Mouse (Mus musculus): ENCODE measurements around the gene Cd70. TPM values are rescaled to one million over a fixed set of nuclear protein-coding genes. Genes with fewer than 3 reads are reported as not detected.
"Not testable (repeated sequence)": the region's sequence is repeated elsewhere in the genome, so short reads cannot be mapped to it uniquely, and the experiment has no call there.

Cd70 gene
- polyA plus RNA-seq, 1 experiment from 2014 or later: not detected

GRCm38 (mm10) chr17:57139708-57140107 lies 9.9 kb downstream of the Cd70 start:
- H3K27me3 ChIP-seq (replicated peaks; ENCODE audit: control insufficient read depth, insufficient read depth, low read length): no peaks in the 10 kb centered on the region
- H3K27ac ChIP-seq (ENCODE audit: low read depth, low read length): no peak overlapping the region
- no peak for TF ChIP-seq CTCF (IDR thresholded peaks at IDR 0.05; ENCODE audit: low read depth)
- no peaks in the 10 kb centered on the region for H3K9me3 ChIP-seq (ENCODE audit: control insufficient read depth)
- WGBS: 74% methylated on average over 3 of the region's 3 CpGs
- no peak overlapping the region for H3K4me3 ChIP-seq (ENCODE audit: low read depth, low read length)
- no peak for ATAC-seq
- no peaks in the 10 kb centered on the region for H3K4me1 ChIP-seq (replicated peaks; ENCODE audit: control insufficient read depth, insufficient read depth, low read length)
- no peak overlapping the region for H3K4me2 ChIP-seq (replicated peaks; ENCODE audit: low read depth)
- no peak overlapping the region for H3K9ac ChIP-seq (ENCODE audit: low read depth, low read length)
- no peaks in the 10 kb centered on the region for H3K36me3 ChIP-seq (ENCODE audit: control insufficient read depth, insufficient read depth)

GRCm38 (mm10) chr17:57138676-57139075 lies 10.9 kb downstream of the Cd70 start:
- ATAC-seq: no peak
- no peak for TF ChIP-seq CTCF (IDR thresholded peaks at IDR 0.05; ENCODE audit: low read depth)
- no peaks in the 10 kb centered on the region for H3K36me3 ChIP-seq (ENCODE audit: control insufficient read depth, insufficient read depth)
- no peaks in the 10 kb centered on the region for H3K4me1 ChIP-seq (replicated peaks; ENCODE audit: control insufficient read depth, insufficient read depth, low read length)
- H3K27ac ChIP-seq (ENCODE audit: low read depth, low read length): no peak overlapping the region
- no peaks in the 10 kb centered on the region for H3K9me3 ChIP-seq (ENCODE audit: control insufficient read depth)
- no peak overlapping the region for H3K9ac ChIP-seq (ENCODE audit: low read depth, low read length)
- H3K27me3 ChIP-seq (replicated peaks; ENCODE audit: control insufficient read depth, insufficient read depth, low read length): no peaks in the 10 kb centered on the region
- 86% methylated on average over 4 of the region's 4 CpGs for WGBS
- H3K4me3 ChIP-seq (ENCODE audit: low read depth, low read length): no peak overlapping the region
- no peak overlapping the region for H3K4me2 ChIP-seq (replicated peaks; ENCODE audit: low read depth)

- H3K4me1 ChIP-seq (replicated peaks; ENCODE audit: control insufficient read depth, insufficient read depth, low read length): no peaks in the 10 kb centered on the region
- TF ChIP-seq CTCF (IDR thresholded peaks at IDR 0.05; ENCODE audit: low read depth): no peak
- H3K4me3 ChIP-seq (ENCODE audit: low read depth, low read length): no peak overlapping the region
- H3K27ac ChIP-seq (ENCODE audit: low read depth, low read length): no peak overlapping the region
- H3K9me3 ChIP-seq (ENCODE audit: control insufficient read depth): no peaks in the 10 kb centered on the region
- no peak for ATAC-seq
- H3K9ac ChIP-seq (ENCODE audit: low read depth, low read length): no peak overlapping the region
- no peaks in the 10 kb centered on the region for H3K27me3 ChIP-seq (replicated peaks; ENCODE audit: control insufficient read depth, insufficient read depth, low read length)
- H3K4me2 ChIP-seq (replicated peaks; ENCODE audit: low read depth): no peak overlapping the region
- 88% methylated on average over 3 of the region's 3 CpGs for WGBS
- no peaks in the 10 kb centered on the region for H3K36me3 ChIP-seq (ENCODE audit: control insufficient read depth, insufficient read depth)
Measured at GRCm38 (mm10) chr17:57135635-57136034, 13.9 kb downstream of the Cd70 start.

GRCm38 (mm10) chr17:57134693-57135092 lies 14.9 kb downstream of the Cd70 start:
- no peak for TF ChIP-seq CTCF (IDR thresholded peaks at IDR 0.05; ENCODE audit: low read depth)
- H3K36me3 ChIP-seq (ENCODE audit: control insufficient read depth, insufficient read depth): no peaks in the 10 kb centered on the region
- ATAC-seq: no peak
- H3K9me3 ChIP-seq (ENCODE audit: control insufficient read depth): no peaks in the 10 kb centered on the region
- H3K4me2 ChIP-seq (replicated peaks; ENCODE audit: low read depth): no peak overlapping the region
- WGBS: 76% methylated on average over 2 of the region's 2 CpGs
- no peak overlapping the region for H3K27ac ChIP-seq (ENCODE audit: low read depth, low read length)
- no peaks in the 10 kb centered on the region for H3K27me3 ChIP-seq (replicated peaks; ENCODE audit: control insufficient read depth, insufficient read depth, low read length)
- no peak overlapping the region for H3K4me3 ChIP-seq (ENCODE audit: low read depth, low read length)
- H3K4me1 ChIP-seq (replicated peaks; ENCODE audit: control insufficient read depth, insufficient read depth, low read length): no peaks in the 10 kb centered on the region
- no peak overlapping the region for H3K9ac ChIP-seq (ENCODE audit: low read depth, low read length)

- H3K4me1 ChIP-seq (replicated peaks; ENCODE audit: control insufficient read depth, insufficient read depth, low read length); H3K4me3 ChIP-seq (ENCODE audit: low read depth, low read length); H3K4me2 ChIP-seq (replicated peaks; ENCODE audit: low read depth); ATAC-seq; H3K36me3 ChIP-seq (ENCODE audit: control insufficient read depth, insufficient read depth); H3K9me3 ChIP-seq (ENCODE audit: control insufficient read depth); H3K27me3 ChIP-seq (replicated peaks; ENCODE audit: control insufficient read depth, insufficient read depth, low read length); H3K9ac ChIP-seq (ENCODE audit: low read depth, low read length); H3K27ac ChIP-seq (ENCODE audit: low read depth, low read length): not testable (repeated sequence)
- WGBS: 9% methylated on average over 3 of the region's 3 CpGs
Measured at GRCm38 (mm10) chr17:57134021-57134420, 15.6 kb downstream of the Cd70 start.

GRCm38 (mm10) chr17:57131793-57132192 lies 17.8 kb downstream of the Cd70 start:
- no peak overlapping the region for H3K4me2 ChIP-seq (replicated peaks; ENCODE audit: low read depth)
- no peak for ATAC-seq
- no peak overlapping the region for H3K9ac ChIP-seq (ENCODE audit: low read depth, low read length)
- no peaks in the 10 kb centered on the region for H3K9me3 ChIP-seq (ENCODE audit: control insufficient read depth)
- no peak overlapping the region for H3K27ac ChIP-seq (ENCODE audit: low read depth, low read length)
- TF ChIP-seq CTCF (IDR thresholded peaks at IDR 0.05; ENCODE audit: low read depth): no peak
- H3K4me3 ChIP-seq (ENCODE audit: low read depth, low read length): no peak overlapping the region
- 91% methylated on average over 1 of the region's 1 CpGs for WGBS
- no peaks in the 10 kb centered on the region for H3K36me3 ChIP-seq (ENCODE audit: control insufficient read depth, insufficient read depth)
- no peaks in the 10 kb centered on the region for H3K4me1 ChIP-seq (replicated peaks; ENCODE audit: control insufficient read depth, insufficient read depth, low read length)
- no peaks in the 10 kb centered on the region for H3K27me3 ChIP-seq (replicated peaks; ENCODE audit: control insufficient read depth, insufficient read depth, low read length)

Data from intestine, postnatal 0 days (tissue).